Comparison of ENCODE assay signal across 10 mouse cellular contexts in genomic region chr2:26494396-26494795, GRCm38 (mm10). TPM values are rescaled to one million over a fixed set of nuclear protein-coding genes. Genes with fewer than 3 reads are reported as not detected.
A peak's percentile ranks its signal among the peaks of the same experiment; 100 is the strongest.
DNase-seq lines count a peak whose midpoint lies in the region; ATAC-seq and TF ChIP-seq lines count a peak whose summit lies in the region.
"Had no signal": no experiment of that assay in that cellular context is flagged by ENCODE, and none has a peak within 500 bp of the region (broad histone marks: within the 10 kb centered on the region; RNA-seq: fewer than 3 reads in every experiment).

No protein-coding gene starts in this region.

- H3K9ac ChIP-seq in limb, embryonic 14.5 days (ENCODE audit: low read depth, low read length, severe bottlenecking), result no peak overlapping the region
- H3K9ac ChIP-seq: liver, embryonic 14.5 days had no signal

- peak; percentile 64 for DNase-seq in adrenal gland, postnatal 14 days
- no peak for DNase-seq in adrenal gland, adult 8-10 months
- no peak for DNase-seq in thymus, adult 2 months
- DNase-seq in thymus, postnatal 0 days (ENCODE audit: low spot score), result no peak
- peak; percentile 92 for DNase-seq in limb, embryonic 14.5 days (ENCODE audit: low spot score)
- DNase-seq in urinary bladder, postnatal 36 days (ENCODE audit: low spot score in 2 of 2), result no peak
- DNase-seq in urinary bladder, postnatal 10 days (ENCODE audit: low spot score), result no peak
- DNase-seq in testis, postnatal 14 days (ENCODE audit: low spot score), result no peak
- DNase-seq: thymus, postnatal 4 days had no signal

- H3K4me3 ChIP-seq in thymus, adult 2 months (ENCODE audit: control insufficient read depth, insufficient read depth, low read length), result no peak overlapping the region
- no peak overlapping the region for H3K4me3 ChIP-seq in limb, embryonic 14.5 days (replicated peaks; ENCODE audit: low read length)

- WGBS in thymus, adult 2 months, result 18% methylated on average over 7 of the region's 7 CpGs
- WGBS in limb, embryonic 14.5 days, result 9% methylated on average over 7 of the region's 7 CpGs

- peak; percentile 83 for ATAC-seq in limb, embryonic 14.5 days (ENCODE audit: low FRiP score, low read depth)

- no peak for TF ChIP-seq POLR2A in thymus, adult 2 months (IDR thresholded peaks at IDR 0.05; ENCODE audit: control insufficient read depth, extremely low read depth, insufficient read depth, low read length, poor library complexity)
- TF ChIP-seq POLR2A in limb, embryonic 14.5 days (IDR thresholded peaks at IDR 0.05; ENCODE audit: borderline replicate concordance, extremely low read depth, insufficient read depth, insufficient read length), result no peak

- H3K4me1 ChIP-seq in thymus, adult 2 months (replicated peaks; ENCODE audit: control insufficient read depth, insufficient read depth, low read length), result peaks cover 93% of the 10 kb centered on the region
- peaks cover 53% of the 10 kb centered on the region for H3K4me1 ChIP-seq in limb, embryonic 14.5 days (ENCODE audit: control insufficient read depth, insufficient read depth, low read length)

- H3K27me3 ChIP-seq in thymus, adult 2 months (ENCODE audit: control insufficient read depth, insufficient read depth, low read length), result no peaks in the 10 kb centered on the region
- H3K27me3 ChIP-seq in limb, embryonic 14.5 days (ENCODE audit: control insufficient read depth, insufficient read depth, low read length), result no peaks in the 10 kb centered on the region

- H3K27ac ChIP-seq in thymus, adult 2 months (ENCODE audit: control insufficient read depth, insufficient read depth, low read length), result peak overlapping the region; percentile 76; the same call in 1 of the 2 replicates
- H3K27ac ChIP-seq in limb, embryonic 14.5 days (replicated peaks; ENCODE audit: low read depth, low read length), result peak overlapping the region; percentile 44
- H3K27ac ChIP-seq: liver, embryonic 14.5 days had no signal

- no peaks in the 10 kb centered on the region for H3K9me3 ChIP-seq in limb, embryonic 14.5 days (ENCODE audit: control insufficient read depth, low read length)

- TF ChIP-seq CTCF in thymus, adult 2 months (IDR thresholded peaks at IDR 0.05; ENCODE audit: borderline replicate concordance, control insufficient read depth, extremely low read depth, insufficient read depth, low read length, poor library complexity), result no peak

- peak overlapping the region; percentile 22 for H3K4me2 ChIP-seq in limb, embryonic 14.5 days (replicated peaks; ENCODE audit: low read depth, low read length, severe bottlenecking)

- peaks cover 4% of the 10 kb centered on the region; the same call in 1 of the 2 replicates for H3K36me3 ChIP-seq in thymus, adult 2 months (ENCODE audit: control insufficient read depth, insufficient read depth, low read length)
- H3K36me3 ChIP-seq in limb, embryonic 14.5 days (ENCODE audit: control insufficient read depth, insufficient read depth, low read length), result 0 out of 2 replicates have a peak, but pooled peaks cover 2% of the 10 kb centered on the region

RNA-seq across cellular contexts. Expression of gene Notch1, which starts 22.1 kb away (rescaled TPM):
- 27.5 and 35.7 TPM in 2 replicates for total RNA-seq in adrenal gland, postnatal 14 days (2021)
- 10 to 100 TPM; 23.7 to 32.6 (median 28.4) TPM for total RNA-seq in adrenal gland, adult 8-10 months (2022)
- 159 and 219 TPM in 2 replicates for polyA plus RNA-seq in thymus, adult 2 months (2012; rRNA removed)
- 44.3 and 54.9 TPM in 2 replicates for polyA plus RNA-seq in thymus, postnatal 0 days (2015; fragmentation: Nextera tagmentation; extraction: Ambion mirVana)
- polyA plus RNA-seq in limb, embryonic 14.5 days (2012; rRNA removed), result 28.1 and 40.2 TPM in 2 replicates
- polyA plus RNA-seq in limb, embryonic 14.5 days (2014; fragmentation: Nextera tagmentation; extraction: Ambion mirVana), result 44.5 and 47.0 TPM in 2 replicates

RNA-seq across cellular contexts. Expression of gene Sec16a, which starts 49.4 kb away (rescaled TPM):
- total RNA-seq in adrenal gland, postnatal 14 days (2021), result 50.1 and 54.6 TPM in 2 replicates
- 10 to 100 TPM; 62.3 to 73.6 (median 67.1) TPM for total RNA-seq in adrenal gland, adult 8-10 months (2022)
- polyA plus RNA-seq in thymus, adult 2 months (2012; rRNA removed), result 129 and 147 TPM in 2 replicates
- polyA plus RNA-seq in thymus, postnatal 0 days (2015; fragmentation: Nextera tagmentation; extraction: Ambion mirVana), result 12.4 and 12.9 TPM in 2 replicates
- polyA plus RNA-seq in limb, embryonic 14.5 days (2012; rRNA removed), result 62.5 and 73.3 TPM in 2 replicates
- polyA plus RNA-seq in limb, embryonic 14.5 days (2014; fragmentation: Nextera tagmentation; extraction: Ambion mirVana), result 47.1 and 47.6 TPM in 2 replicates

Comparison
In these comparisons a context has a peak if more than half of its experiments do, and no peak if none do; other contexts are left out.
1. DNase-seq: peak in adrenal gland, postnatal 14 days (single experiment) and limb, embryonic 14.5 days (single experiment); none in adrenal gland, adult 8-10 months (single experiment), thymus, adult 2 months (single experiment), thymus, postnatal 0 days (single experiment), urinary bladder, postnatal 36 days (0 of 2), urinary bladder, postnatal 10 days (single experiment) and testis, postnatal 14 days (single experiment).